Mouse (Mus musculus) Patski (cell line): Measurements from ENCODE around the gene Pmepa1. TPM values are rescaled to one million over a fixed set of nuclear protein-coding genes. Genes with fewer than 3 reads are reported as not detected.

Source experiments
- ATAC-seq: fragments of 100-300 bp; one replicate; pipeline ENCODE4 v1.8.0; 2021
- CTCF ChIA-PET: fragments of 350-600 bp; sonication (Branson Sonifier 250); formaldehyde crosslinking; loops from one replicate; lab custom pipeline; 2022; ENCODE audit warnings: inconsistent platforms; lab: Charles Lee
- POLR2A ChIA-PET: fragments of 350-600 bp; sonication (Branson Sonifier 250); formaldehyde crosslinking; loops from one replicate; lab custom pipeline; 2022; ENCODE audit warnings: antibody characterized with exemption, inconsistent platforms; lab: Charles Lee
- DNase-seq: peaks from one replicate; pipeline ENCODE4 v3.0.0-alpha.2; 2011; ENCODE audit warnings: low read depth, low spot score
- H3K27me3 ChIP-seq: fragments of 371-371 bp; one replicate; pipeline ENCODE4 v1.5.1; 2021
- CTCF ChIP-seq: fragments of 100-300 bp; IDR thresholded peaks from one replicate; pipeline ENCODE4 v1.5.1; 2021
- in situ Hi-C: fragments of 300-500 bp; cut with MboI; formaldehyde crosslinking; loops from 3 replicates; pipeline ENCODE4 v1.11.1; 2018; ENCODE audit warnings: low pct_unique_long_range_greater_than_20kb, mixed read lengths
- polyA plus RNA-seq: library from polyadenylated mRNA; unstranded; gene quantifications from one replicate; pipeline ENCODE4 v1.2.3, GENCODE M21; 2021

Pmepa1 gene
- polyA plus RNA-seq, 1 experiment from 2014 or later: 20.1 TPM

DNA sequence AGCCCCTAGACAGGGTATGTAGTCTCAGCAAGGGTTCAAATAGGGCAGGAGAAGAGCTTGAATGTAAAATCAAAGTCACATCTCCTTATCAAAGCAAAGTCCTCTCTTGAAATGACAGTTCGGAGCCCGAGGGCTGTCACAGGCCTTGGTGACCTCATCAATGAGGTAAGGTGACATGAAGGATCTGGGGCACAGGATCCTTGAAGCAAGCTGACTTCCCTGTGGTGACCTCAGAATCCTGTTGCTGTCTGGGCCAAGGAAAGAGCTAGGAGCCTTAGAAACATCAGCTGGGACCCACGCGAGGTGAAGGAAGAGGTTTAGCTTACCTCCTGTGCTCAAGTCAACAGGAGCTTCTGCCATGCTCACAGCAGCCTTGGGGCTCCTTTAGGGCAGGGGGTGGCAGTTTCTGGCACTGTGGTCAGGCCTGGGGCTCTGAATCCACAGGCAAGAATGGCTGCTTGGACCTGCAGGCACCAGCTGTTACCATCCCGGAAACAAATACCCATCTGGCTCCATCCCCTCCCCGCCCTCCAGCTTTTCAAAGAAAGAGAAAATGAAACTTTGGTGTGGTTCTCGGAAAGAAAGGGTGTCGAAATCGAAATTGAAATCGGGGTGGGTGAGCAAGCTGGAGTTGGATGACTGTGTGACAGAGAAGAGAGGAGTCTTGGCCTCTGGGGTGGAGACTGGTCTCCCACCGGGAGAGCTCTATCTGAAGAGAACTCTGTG is 57.8 kb downstream of the Pmepa1 start, which contains the start of gene Zbp1:
Gene Zbp1, minus strand, starts transcription at position 508 of the 726 bp plus-strand sequence.
- CTCF ChIA-PET: interaction anchor here (0.9 to 2.0 kb wide), 10 partner anchors 11 to 343 kb away, joined by 3 to 13 read pairs (median 3); no protein-coding TSS in a partner anchor
- H3K27me3 ChIP-seq: no peaks in the 10 kb centered on the region
- ATAC-seq (no peak), DNase-seq (no peak)
- POLR2A ChIA-PET: interaction anchor here (0.7 kb wide), 1 partner anchor 82 kb away, joined by 3 read pairs; no protein-coding TSS in a partner anchor
- no peak for TF ChIP-seq CTCF
- in situ Hi-C loops: no loop called here

DNA sequence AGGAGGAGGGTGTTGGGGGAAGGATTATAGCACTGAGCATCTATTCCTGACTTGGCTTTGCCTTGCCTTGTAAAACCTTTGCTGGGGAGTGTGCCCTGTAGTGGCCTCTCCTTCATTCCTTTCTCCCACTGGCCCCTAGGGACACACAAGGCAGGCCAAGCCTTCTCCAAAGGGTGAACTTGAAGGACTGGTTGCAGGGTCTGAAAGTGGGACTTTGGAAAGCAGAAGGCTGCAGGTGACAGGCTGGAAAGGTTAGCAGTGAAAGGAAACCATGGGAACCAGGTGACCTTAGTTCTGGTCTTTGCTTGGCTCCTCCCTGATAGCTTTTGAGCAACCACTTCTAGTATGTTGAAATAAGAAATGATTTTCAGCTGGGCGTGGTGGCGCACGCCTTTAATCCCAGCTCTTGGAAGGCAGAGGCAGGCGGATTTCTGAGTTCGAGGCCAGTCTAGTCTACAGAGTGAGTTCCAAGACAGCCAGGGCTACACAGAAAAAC is 58.5 kb downstream of the Pmepa1 start:
- no peaks in the 10 kb centered on the region for H3K27me3 ChIP-seq
- TF ChIP-seq CTCF: no peak
- DNase-seq: no peak
- no peak for ATAC-seq
- ChIA-PET CTCF (interaction anchor here (1.0 to 2.0 kb wide), 2 partner anchors 237 to 344 kb away, joined by 3 to 8 read pairs; no protein-coding TSS in a partner anchor), POLR2A (no interaction called here)
- in situ Hi-C loops: no loop called here

DNA sequence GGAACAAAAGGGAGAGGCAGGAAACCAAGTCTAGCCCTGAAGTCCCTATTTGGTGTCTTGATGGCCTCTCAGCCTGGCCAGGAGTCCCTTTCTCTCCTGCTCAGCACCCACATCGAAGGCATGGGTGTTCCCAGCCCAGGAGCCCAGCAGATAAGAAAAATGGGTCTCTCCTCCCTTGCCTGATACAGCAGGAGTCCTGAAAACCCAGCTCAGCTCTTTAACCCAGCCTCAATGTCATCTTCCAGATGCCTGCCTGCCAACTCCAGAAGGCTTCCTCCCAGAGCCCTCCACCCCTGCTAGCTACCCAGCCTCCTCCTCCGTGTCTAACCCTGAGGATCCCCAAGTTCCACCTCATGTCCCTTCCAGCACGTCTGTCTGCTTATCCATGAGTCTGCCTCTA is 59.1 kb downstream of the Pmepa1 start:
- ATAC-seq (no peak), DNase-seq (no peak)
- CTCF ChIA-PET: no interaction called here
- TF ChIP-seq CTCF: no peak
- POLR2A ChIA-PET: no interaction called here
- in situ Hi-C loops: no loop called here
- no peaks in the 10 kb centered on the region for H3K27me3 ChIP-seq

DNA sequence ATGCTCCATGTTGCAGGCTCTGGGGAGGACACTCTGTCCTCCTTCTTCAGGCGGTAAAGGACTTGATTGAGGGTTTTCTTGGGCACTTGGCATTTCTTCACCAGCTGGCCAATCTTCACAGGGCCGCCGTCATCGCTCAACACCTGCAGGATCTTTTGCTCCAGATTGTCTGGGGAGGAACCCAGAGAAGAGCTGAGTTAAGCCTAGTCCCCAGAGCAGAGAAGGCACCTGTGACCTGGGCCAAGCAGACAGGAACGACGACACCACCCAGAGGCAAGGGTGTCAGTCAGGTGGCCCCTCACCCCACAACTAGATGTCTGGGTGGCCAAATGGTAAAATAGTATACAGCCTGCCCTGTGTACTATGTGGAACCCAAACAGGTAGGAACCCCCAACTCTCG is 59.5 kb downstream of the Pmepa1 start:
- no peak for TF ChIP-seq CTCF
- DNase-seq (no peak), ATAC-seq (no peak)
- no peaks in the 10 kb centered on the region for H3K27me3 ChIP-seq
- POLR2A ChIA-PET: no interaction called here
- in situ Hi-C loops: no loop called here
- CTCF ChIA-PET: no interaction called here

- ATAC-seq (no peak), DNase-seq (no peak)
- CTCF ChIA-PET: no interaction called here
- in situ Hi-C loops: no loop called here
- POLR2A ChIA-PET: no interaction called here
- TF ChIP-seq CTCF: no peak
- H3K27me3 ChIP-seq: no peaks in the 10 kb centered on the region
Measured at GRCm38 (mm10) chr2:173212227-173212626, 64.1 kb downstream of the Pmepa1 start.

DNA sequence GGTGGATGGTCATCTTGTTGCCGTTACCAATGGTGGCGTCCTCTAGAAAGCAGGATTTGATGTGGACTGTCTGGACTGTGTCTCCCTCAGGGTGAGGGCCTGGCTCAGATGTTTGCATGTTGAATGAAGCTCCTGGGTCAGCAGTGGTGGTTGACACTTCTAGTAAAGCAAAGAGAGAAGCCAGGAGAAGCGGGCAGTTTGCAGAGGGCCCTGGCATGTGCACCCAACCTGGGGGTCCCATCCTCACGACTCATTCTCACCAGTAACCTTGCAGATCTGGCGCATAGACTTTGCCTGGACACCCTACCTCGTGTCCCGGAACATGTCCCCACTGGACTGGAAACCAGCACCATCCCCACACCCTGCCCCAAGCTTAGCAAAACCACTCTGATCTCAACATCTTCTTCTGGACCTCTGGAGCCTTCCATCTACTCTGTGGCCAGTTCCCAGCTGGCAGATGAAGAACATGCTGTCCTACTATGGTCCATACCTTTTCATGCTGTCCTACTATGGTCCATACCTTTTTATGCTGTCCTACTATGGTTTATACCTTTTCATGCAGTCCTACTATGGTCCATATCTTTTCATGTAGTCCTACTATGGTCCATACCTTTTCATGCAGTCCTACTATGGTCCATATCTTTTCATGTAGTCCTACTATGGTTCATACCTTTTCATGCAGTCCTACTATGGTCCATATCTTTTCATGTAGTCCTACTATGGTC is 67.1 kb downstream of the Pmepa1 start:
- POLR2A ChIA-PET: no interaction called here
- in situ Hi-C loops: no loop called here
- no peak for DNase-seq
- ATAC-seq: no peak
- CTCF ChIA-PET: no interaction called here
- TF ChIP-seq CTCF: no peak
- H3K27me3 ChIP-seq: no peaks in the 10 kb centered on the region

DNA sequence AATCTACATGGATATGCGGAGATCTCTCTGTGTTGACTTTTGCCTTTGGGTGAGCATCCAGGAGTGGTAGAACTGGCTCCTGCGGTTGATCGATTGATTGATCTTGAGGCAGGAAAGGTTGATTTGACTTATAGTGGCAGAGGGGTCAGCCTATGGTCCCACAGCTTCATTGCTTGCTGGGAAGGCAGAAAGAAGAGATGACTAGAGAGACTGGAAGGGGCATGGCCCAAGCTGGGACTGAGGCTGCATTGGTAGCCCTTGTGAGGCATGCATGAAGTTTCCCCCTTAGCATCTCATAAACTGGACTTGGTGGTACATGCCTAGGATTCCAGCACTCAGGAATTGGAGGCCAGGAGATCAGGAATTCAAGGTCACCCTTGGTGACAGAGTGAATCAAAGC is 69.3 kb downstream of the Pmepa1 start:
- ChIA-PET POLR2A (no interaction called here), CTCF (no interaction called here)
- no peak for TF ChIP-seq CTCF
- no peak for DNase-seq
- no peaks in the 10 kb centered on the region for H3K27me3 ChIP-seq
- no peak for ATAC-seq
- in situ Hi-C loops: no loop called here

DNA sequence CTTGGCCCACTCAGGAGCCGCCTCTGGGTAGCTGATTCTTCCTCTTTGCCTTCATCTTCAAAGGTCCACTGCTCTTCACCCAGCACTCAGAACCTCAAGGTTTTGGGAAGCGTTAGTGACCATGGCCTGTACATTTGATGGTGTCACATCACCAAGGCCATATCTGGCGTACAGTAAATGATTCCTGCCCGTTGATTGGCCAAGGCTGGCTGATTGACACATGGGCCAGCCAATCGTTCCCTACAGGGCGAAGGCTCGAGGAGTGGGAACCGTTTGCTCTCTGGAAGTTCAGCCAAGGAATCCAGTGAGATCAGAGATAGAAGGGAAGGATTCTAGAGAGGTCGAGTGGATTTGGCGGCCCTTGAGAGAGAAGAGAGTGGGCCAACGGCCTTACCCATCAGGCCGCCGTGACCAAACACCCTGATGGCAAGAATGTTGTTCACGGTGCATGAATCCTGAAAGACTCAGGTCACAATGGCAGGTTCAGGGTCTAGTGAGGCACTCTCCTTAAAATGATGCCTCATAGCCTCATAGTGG is 70.7 kb downstream of the Pmepa1 start:
- in situ Hi-C loops: no loop called here
- ChIA-PET POLR2A (no interaction called here), CTCF (no interaction called here)
- DNase-seq (no peak), ATAC-seq (no peak)
- no peaks in the 10 kb centered on the region for H3K27me3 ChIP-seq
- no peak for TF ChIP-seq CTCF

- no peak for ATAC-seq
- POLR2A ChIA-PET: no interaction called here
- TF ChIP-seq CTCF: no peak
- no peak for DNase-seq
- in situ Hi-C loops: no loop called here
- CTCF ChIA-PET: no interaction called here
- H3K27me3 ChIP-seq: no peaks in the 10 kb centered on the region
Measured at GRCm38 (mm10) chr2:173204671-173205070, 71.7 kb downstream of the Pmepa1 start.

- ChIA-PET CTCF (no interaction called here), POLR2A (no interaction called here)
- H3K27me3 ChIP-seq: no peaks in the 10 kb centered on the region
- TF ChIP-seq CTCF: no peak
- in situ Hi-C loops: no loop called here
- DNase-seq (no peak), ATAC-seq (no peak)
Measured at GRCm38 (mm10) chr2:173203726-173204125, 72.6 kb downstream of the Pmepa1 start.
